Mouse (Mus musculus): Measurements from ENCODE around the gene Cacna1d.

The Cacna1d gene

DNA sequence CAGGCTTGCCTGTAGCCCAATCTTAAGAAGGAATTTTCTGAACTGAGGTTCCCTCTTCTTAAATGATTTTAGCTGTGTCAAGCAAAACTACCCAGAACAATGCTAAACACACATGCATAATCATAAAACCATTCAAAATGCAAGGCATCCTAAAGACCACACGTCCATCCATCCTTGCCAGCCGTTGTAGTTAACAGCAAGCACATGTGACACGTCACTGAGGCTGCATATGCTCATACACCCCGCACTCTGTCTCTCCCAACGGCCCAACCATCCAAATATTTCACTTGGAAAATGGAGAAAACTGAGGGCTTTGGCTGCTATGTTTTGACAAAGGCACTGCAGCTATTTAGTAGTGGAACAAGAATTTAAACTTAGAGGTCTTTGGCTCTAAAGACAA lies 220.9 kb downstream of the Cacna1d start:
- no peak for DNase-seq (ENCODE audit: low spot score in 2 of 2)

DNA sequence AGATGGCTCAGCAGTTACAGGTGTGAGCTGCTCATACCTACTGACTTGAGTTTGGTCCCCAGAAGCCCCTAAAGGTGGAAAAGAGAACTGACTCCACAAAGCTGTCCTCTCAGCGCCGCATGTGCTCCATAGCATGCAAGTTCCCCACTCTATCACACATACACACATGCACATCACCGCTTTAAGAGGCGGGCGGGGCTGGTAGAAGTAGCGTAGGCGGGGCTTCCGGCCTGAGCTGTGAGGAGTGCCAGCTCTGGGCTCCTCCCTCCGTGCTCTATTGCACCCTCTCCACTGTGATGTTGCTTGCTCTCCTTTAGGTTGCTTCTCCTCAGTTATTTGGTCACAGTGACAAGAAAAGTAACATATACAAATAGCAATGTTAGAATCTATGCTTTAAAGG lies 225.5 kb downstream of the Cacna1d start:
- peak; percentile 3 to 46 for DNase-seq (ENCODE audit: low spot score in 2 of 2)

DNA sequence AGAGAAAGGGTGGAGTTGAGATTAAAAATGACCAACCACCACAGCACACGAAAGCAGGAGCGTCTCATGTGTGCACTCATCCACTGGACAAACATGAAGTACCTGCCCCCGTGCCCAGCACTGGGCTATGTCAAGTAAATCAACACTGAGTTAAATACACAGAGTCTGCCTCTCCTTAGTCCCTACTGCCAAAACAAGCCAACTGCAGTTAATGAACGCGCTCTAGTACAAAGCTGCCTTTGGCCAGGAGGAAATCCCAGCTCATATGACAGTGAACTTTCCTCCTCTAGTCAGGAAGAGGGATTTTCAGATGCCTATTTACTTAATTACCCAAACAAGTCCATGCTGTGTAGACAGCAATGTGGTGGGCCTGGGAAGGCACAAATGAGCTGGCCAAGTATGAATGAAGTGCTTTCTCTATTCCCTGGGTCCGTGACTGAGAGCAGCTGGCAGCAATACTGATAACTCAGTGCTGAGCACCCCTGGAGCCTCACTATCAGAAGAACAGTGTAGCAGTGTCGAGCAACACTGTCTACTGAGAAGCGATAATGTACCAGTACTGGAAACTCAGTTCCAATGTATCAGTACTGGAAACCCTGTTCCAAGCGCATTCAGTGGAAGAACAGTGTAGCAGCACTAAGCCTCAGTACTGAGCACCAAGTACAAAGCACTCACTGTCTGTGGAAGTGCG lies 229.5 kb downstream of the Cacna1d start:
- DNase-seq (ENCODE audit: low spot score in 2 of 2): no peak

DNA sequence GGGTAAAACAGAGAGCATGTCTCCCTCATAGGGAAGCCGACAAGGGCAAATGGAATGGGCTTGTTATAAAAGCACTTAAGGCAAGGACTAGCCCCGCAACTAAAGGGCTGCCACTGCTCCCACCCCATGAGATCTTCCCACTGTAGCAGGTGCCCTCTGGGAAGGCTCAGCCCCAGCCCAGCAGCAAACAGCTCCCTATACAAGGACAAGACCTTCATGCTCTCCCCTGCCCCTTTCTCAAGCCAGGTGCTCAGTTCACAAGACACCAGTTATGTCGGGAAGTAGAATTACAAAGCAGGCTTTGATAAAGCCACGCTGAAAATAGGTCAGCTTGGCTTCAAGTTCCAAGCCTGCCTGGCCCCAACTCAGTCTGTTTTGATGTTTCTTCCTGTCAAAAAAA lies 233.6 kb downstream of the Cacna1d start:
- DNase-seq (ENCODE audit: low spot score in 2 of 2): no peak

DNA sequence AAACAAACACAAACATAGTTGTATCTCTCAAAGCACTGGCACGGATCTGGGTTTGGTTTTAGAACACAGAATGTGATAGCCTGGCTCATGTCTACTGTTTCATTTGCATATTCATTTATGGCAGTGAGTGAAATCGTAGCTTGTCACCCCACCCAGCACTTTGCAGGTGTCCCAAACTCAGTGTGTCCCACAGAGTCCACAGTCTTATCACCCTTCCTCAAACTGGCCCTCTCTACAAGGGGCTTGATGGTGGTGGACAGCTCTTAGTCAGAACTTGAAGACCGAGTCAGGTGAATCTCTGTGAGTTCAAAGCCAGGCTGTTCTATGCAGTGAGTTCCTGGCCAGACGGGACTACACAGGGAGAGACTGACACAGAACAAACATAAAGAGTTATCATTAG lies 234.8 kb downstream of the Cacna1d start:
- no peak for DNase-seq (ENCODE audit: low spot score in 2 of 2)

DNA sequence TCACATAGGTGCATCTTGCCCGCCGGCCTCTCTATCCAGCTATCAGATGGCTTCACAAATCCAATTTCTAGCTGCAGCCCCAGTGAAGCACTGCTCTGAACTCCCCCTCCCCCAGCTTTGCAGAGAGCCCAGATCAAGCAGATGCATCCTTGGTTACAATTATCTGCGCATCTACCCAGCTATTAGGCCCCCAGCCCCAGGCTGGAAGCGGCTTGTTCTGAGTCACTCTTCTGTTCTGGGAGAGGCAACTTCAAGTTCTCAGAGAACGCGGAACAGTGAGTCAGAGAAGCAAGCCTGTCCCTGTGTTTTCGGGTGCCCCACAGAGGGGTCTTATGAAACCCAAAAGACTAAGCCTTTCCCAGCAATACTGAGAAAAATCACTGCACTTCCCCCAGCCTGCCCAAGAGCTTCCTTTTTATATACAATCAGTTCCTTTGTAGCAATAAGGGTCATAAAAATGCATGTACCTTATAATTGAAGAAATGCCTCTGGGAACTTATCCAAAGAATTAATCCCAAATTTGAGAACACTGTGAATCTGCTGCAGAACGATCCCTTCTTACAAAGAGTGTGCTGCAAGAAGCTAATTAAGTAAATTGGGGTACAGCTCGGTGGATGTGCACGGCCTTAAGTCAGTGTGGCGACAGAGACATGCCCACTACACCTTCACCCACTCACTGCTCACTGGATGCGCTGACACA lies 235.4 kb downstream of the Cacna1d start:
- no peak for DNase-seq (ENCODE audit: low spot score in 2 of 2)

DNA sequence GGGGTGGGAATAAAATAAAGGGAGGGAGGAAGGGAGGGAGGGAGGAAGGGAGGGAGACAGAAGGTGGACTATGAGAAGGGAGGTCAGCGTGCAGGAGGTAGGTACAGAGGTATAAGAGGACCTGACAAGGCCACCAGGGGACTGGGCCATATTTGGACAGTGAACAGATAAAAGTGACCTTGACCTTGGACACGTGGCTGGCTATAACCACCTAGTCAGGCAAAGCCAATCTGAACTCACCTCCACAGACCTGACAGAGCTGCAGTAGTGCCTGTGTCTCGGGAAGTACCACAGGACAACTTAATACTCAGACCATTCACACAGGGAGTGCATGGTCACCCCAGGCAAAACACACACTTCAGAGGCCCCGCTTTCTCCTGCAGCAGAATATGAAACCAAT lies 236.5 kb downstream of the Cacna1d start:
- DNase-seq (ENCODE audit: low spot score in 2 of 2): no peak

DNA sequence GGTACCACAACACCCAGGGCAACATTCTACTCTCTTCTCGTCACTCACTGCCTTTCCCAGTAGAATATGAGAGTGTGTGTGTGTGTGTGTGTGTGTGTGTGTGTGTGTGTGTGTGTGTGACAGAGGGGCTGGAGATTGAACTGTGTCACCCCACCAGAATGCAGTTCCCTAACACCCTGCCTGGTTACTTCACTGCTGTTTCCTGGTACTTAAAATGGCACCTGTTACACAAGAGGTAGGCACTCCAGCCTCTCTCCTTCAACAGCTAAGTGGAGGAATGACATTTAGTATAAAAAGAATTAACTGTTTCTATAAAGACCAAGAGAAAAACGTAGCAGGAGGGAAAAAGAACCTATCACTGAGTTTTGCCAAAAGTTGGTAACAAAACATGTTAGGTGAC lies 238.4 kb downstream of the Cacna1d start:
- DNase-seq (ENCODE audit: low spot score in 2 of 2): no peak

DNA sequence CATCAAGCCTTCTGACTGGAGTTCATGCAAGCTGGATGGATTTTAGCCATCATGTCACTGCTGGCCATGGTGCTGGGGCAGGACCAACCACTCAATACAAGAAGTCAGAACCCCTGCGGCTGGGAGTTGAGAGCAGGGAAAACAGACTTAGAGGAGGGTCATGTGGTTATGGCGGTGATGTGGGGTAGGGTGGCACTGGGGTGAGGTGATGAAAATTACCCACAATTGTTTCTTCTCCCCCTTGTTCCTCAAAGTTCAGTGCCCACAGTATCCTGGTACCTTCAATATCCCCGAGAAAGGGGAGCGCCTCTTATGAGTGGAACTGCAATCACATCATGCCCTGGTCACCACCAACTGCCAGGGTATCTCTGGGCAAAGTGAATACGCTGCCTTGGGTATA lies 239.9 kb downstream of the Cacna1d start:
- no peak for DNase-seq (ENCODE audit: low spot score in 2 of 2)

DNA sequence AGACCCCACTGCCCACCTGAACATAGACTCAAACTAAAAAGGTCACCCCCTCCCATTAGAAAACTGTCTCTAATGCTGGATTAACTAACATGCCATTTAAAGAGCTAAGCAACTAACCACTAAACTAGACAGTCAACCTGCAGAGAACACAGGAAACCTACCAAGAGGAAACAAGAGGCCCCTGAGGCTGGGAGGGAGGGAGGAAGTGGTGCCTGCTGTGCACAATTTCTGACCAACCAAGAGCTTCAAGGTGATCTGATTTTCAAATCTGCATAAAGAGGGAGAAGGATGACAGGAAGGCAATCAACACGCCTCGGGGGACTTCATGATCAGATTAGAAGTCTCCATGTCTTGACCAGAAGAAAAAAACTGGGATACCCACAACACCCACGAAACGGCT lies 241.7 kb downstream of the Cacna1d start:
- peak; percentile 12 to 38 for DNase-seq (ENCODE audit: low spot score in 2 of 2)

DNA sequence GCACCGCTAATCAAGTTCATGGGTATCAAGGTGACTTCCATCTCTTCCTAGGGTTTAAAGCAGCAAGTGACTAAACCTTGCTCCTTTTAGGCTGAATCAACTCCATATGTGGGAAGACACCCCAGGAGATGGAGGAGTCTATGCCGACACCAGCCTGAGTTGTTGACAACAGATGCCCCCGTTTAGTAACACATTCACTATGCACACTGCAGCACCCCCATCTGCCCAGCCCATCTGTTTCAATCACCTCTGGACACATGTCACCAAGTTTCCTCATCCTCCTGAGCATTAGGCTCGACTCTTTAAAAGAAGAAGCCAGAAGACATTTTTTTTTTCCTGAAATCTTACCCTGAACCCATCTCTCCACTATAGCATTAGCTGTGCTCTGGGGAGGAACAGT lies 242.4 kb downstream of the Cacna1d start:
- DNase-seq (ENCODE audit: low spot score in 2 of 2): no peak

DNA sequence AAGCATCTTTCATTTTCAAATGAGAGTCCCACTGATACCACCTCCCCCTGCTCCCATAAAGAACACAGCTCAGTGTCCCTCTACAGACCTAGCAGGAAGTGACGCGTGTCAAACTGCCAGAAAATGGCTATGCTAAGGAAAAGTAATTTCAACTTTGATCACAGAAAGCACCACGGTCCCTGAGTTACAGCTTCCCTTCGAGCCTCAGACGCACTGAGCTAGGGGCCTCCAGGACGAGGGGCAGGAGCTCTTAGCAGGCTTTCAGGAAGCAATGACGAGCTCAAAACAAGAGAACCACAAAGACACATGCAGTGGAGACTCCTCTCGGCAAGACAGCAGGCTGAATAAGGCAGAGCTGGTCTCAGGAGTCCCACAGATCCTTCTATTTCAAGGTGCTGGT lies 243.1 kb downstream of the Cacna1d start:
- no peak for DNase-seq (ENCODE audit: low spot score in 2 of 2)

DNA sequence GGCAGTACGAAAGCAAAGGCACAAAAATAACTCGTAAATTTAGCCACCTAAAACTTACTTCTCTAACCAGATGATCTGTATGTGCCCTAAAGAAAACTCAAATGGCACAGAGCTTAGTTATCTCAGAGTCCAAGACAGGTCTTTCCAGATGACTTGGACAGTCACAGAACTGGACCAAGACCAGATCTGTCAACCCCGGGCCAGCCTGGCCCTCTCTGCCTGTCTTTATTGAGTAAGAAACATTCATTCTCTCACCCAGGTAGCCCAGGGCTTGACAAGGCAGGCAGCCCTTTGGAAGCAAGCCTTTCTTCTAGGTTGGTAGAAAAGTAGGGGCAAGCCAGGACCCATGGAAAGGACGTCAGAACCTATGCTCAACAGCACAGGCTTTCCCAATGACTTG lies 243.6 kb downstream of the Cacna1d start:
- no peak for DNase-seq (ENCODE audit: low spot score in 2 of 2)

DNA sequence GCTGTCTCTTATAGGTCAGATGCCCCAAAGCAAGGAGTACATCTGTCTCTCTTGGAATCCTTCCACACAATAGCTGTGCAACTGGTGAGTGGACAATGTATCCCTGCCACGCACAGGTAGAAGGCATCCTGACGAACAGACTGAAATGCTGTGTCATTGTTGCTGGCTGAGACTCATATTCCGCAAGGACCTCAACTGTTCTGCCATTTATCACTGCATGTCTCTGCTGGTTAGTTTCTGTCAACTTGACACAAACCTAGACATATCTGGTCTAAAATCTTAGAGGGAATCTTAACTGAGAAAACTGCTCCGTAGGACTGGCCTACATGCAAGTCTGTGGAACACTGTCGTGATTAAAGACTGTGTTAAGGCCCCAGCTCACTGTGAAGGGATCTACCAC lies 246.5 kb downstream of the Cacna1d start:
- DNase-seq (ENCODE audit: low spot score in 2 of 2): no peak

DNA sequence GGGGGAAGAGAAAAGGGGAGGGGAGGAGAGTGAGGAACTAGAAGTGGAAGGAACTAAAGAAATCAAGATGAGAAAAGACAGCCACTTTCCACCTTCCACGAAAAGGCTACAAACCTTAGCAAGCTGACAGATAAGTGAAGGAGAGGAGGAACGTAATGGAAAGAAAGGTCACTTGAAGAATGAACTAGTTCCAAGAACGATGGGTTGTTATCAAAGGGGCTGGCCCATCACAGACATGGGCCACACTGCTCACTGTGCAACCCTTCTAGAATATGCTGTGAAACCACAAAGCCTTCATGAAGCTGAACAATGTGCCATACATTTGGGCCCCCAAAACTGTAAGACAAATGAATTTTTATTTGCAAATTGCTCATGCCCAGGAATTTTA lies 248.4 kb downstream of the Cacna1d start:
- no peak for DNase-seq (ENCODE audit: low spot score in 2 of 2)

DNA sequence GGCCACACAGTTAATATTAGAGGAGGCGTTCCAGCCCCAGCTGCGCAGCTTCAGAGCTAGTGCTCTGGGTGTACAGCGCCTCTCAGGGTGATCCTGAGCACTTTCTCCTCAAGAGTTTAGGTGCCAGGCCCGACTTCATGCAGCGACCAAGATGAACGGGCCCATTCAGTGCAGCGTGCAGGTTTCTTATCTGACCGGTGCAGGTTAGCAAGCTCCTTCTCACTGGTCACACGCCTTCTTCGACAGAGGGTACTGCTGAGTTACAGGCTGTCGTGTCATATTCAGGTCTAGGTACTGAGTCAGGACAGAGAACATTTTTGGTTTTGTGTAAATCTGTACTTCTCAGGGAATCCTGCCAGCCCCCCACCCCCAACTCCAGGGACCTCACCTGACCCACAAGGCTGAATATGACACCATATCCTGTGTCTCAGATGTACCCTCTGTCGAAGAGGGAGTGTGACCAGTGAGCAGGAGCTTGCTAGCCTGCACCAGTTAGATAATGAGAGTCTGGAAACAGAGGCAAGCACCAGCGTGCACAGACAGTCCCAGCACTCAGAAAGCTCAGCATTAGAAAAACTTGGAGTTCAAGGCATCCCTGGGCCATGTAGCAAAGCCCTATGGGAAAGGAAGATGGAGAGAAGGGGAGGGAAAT lies 249.0 kb downstream of the Cacna1d start:
- no peak for DNase-seq (ENCODE audit: low spot score in 2 of 2)

DNA sequence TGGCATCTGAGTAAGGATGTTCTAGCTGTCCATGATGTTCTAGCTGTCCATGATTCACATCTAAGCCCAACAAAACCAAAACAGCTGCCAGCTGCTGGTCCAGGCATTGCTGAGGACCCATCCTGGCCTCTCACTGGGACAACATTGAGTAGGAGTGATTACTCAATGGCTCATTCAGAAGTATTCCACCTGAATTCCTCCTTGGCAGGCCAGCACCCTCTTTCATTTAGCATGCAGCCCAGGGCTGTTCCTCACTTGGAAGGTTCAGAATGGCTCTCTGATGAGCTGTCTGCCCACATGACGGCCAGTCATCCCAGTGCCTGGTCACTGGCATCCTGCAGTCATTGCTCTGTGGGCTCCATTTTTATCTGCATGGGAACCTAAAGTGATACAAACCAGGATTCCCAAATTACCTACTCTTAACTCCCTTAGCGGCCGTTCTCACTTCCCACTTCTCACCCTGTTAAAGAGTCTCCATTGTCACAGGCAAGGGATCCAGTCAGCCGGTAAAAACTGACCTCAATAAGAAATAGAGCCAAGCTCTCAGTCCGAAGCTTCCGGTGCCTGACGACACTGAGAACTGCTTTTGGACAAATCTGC lies 250.2 kb downstream of the Cacna1d start:
- no peak for DNase-seq (ENCODE audit: low spot score in 2 of 2)

DNA sequence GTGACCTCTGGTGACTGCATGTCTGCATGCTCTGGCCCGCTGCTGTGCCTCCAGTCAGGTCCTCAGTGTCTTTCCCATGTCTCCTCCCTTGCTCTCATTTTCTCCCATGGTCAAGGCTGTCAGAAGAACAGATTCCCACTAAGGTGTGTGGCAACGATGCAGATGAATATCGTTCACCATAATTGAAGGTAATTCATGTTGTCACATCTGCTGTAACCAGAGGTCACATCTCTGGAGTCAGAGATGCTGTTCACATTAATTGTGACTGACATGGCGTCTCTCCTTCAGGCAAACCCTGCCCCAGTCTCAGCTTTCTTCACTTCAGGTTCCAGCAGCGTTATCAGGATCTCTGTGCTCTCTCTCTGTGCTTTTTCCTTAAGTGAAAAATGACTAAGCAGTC lies 252.4 kb downstream of the Cacna1d start:
- DNase-seq (ENCODE audit: low spot score in 2 of 2): no peak

DNA sequence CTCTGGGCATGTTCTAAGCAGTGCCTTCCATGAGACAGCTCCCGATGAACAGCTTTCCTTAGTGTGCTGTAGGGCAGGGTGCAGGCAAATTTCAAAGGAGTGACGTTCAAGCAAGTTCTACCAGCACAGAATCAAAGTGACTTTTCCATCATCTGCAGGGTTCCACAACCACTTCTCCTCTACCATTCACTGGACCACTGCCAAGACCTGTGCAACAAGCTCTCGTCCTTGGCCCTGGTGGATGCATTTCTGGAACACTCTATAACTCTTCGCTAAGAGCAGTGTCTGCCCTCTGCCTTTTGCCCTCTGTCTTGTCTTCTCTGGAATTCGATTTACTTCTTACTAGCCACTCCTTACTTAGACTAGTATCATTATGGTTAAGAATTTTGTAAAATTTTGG lies 266.1 kb downstream of the Cacna1d start:
- no peak for DNase-seq (ENCODE audit: low spot score in 2 of 2)

DNA sequence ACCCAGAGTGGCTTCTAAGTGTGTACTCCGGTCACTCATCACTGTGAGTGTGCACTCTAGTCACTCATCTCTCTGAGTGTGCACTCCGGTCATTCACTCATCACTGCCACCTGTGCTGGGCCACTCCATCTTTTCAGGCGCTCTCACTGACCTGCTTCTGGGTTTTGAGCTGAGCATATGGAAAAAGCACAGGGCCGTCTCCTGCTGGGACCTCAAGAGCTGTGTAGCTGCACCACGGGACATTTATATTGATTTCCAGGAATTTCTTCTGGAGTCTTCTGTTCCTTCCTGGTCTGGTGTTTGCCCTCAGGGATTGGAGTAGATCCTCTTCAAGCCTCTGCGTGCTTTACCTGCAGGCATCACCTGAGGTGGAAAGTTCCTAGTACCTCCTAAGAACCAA lies 269.2 kb downstream of the Cacna1d start:
- no peak for DNase-seq (ENCODE audit: low spot score in 2 of 2)

DNA sequence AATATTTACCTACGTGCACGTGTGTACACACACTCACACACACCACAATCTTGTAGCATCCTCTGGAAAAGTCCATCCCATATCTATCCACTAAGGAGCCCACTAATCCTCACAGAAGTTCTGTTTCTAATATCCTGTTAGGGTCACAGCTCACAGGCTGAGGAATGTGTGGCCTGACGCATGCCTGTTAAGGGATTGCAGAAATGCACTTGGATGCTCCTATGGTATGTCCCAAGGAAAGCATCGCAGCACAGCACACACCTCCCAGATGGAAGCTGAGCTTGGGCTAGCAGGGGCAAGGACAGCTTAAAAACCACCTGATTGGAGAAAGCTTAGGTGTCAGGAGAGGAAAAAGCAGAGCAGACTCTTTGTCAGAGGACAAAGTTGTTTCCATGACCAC lies 271.4 kb downstream of the Cacna1d start:
- no peak for DNase-seq (ENCODE audit: low spot score in 2 of 2)

DNA sequence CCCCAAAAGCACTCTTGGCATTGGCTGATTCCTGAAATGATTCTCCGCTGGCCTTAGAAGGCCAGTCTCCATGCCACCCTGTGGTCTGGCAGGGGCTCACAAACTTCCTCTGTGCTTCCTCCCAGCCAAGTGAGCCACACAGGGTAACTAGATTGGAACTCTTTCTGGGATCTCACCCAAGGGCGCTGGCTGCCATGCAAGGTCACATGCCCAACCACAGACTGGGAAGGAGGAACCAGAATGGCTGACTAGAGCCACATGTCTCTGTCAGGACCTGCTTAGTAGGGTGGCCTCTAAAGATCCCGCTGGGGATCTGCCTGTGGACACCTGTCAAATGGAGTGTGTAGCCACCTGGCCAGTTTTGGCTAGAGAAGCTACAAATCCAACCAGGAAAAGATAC lies 273.1 kb downstream of the Cacna1d start:
- no peak for DNase-seq (ENCODE audit: low spot score in 2 of 2)

DNA sequence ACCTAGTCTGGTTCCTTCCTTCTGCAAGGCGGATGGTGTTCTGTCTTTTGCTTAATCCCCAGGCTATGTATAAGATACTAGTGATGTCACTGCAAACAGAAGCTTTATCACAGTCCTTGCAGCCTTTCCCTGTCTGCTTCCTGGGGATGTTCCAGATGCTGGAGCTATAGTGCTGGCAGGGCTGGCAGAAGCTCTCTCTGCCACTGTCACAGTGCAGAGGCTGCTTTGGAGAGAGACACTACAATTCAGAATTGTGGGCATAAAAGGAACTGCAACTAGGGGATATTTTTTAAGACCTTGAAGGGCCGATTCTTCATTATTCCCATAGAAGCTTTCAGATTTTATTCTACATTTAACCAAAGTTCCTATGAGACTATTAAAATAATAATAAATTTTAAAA lies 274.1 kb downstream of the Cacna1d start:
- DNase-seq (ENCODE audit: low spot score in 2 of 2): no peak
